21 mouse cellular contexts compared by ENCODE assay signal in the genomic region with DNA sequence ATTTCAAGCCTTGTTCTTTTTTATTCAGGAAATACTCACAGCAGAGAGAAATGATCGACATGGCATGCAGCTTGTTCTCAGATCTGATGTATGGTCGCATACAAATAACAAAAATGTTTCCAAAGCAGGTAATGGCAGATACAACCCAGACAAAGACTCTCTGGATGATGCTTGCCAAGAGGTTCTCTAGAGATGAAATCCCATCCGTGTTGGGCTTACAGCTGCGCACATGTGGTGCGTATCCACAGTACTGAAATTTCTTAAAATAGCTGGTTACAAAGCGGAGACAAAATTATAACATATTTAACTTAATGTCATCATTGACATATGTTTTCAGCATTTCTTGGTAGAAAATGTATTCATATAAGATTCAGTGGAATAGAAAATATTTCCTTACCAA. TPM values are rescaled to one million over a fixed set of nuclear protein-coding genes. Genes with fewer than 3 reads are reported as not detected.
DNase-seq lines count a peak whose midpoint lies in the region; ATAC-seq and TF ChIP-seq lines count a peak whose summit lies in the region.
"Had no signal": no experiment of that assay in that cellular context is flagged by ENCODE, and none has a peak within 500 bp of the region (broad histone marks: within the 10 kb centered on the region; RNA-seq: fewer than 3 reads in every experiment).

No protein-coding gene starts in this region.

- H3K27me3 ChIP-seq in embryonic facial prominence, embryonic 14.5 days (replicated peaks; ENCODE audit: control insufficient read depth, insufficient read depth, low read length), result no peaks in the 10 kb centered on the region
- H3K27me3 ChIP-seq in embryonic facial prominence, embryonic 10.5 days (replicated peaks; ENCODE audit: low read depth, poor library complexity, severe bottlenecking), result no peaks in the 10 kb centered on the region
- H3K27me3 ChIP-seq in heart, embryonic 10.5 days (ENCODE audit: insufficient read depth, poor library complexity, severe bottlenecking), result no peaks in the 10 kb centered on the region
- H3K27me3 ChIP-seq in limb, embryonic 14.5 days (ENCODE audit: control insufficient read depth, insufficient read depth, low read length), result no peaks in the 10 kb centered on the region
- H3K27me3 ChIP-seq in limb, embryonic 10.5 days (ENCODE audit: low read depth, poor library complexity, severe bottlenecking), result no peaks in the 10 kb centered on the region
- H3K27me3 ChIP-seq: CH12.LX had no signal

- no peak overlapping the region for H3K27ac ChIP-seq in embryonic facial prominence, embryonic 14.5 days (replicated peaks; ENCODE audit: low read depth, low read length)
- no peak overlapping the region for H3K27ac ChIP-seq in embryonic facial prominence, embryonic 10.5 days (replicated peaks)
- H3K27ac ChIP-seq in heart, embryonic 10.5 days, result no peak overlapping the region
- H3K27ac ChIP-seq in limb, embryonic 14.5 days (replicated peaks; ENCODE audit: low read depth, low read length), result no peak overlapping the region
- H3K27ac ChIP-seq in limb, embryonic 10.5 days, result no peak overlapping the region

- WGBS in embryonic facial prominence, embryonic 14.5 days, result 55% methylated on average over 6 of the region's 6 CpGs
- WGBS in embryonic facial prominence, embryonic 10.5 days, result 92% methylated on average over 6 of the region's 6 CpGs
- 87% methylated on average over 6 of the region's 6 CpGs for WGBS in heart, embryonic 10.5 days
- WGBS in limb, embryonic 14.5 days, result 84% methylated on average over 6 of the region's 6 CpGs
- WGBS in limb, embryonic 10.5 days, result 91% methylated on average over 6 of the region's 6 CpGs

- peak; percentile 83 for DNase-seq in embryonic facial prominence, embryonic 14.5 days (ENCODE audit: low spot score)
- no peak for DNase-seq in embryonic facial prominence, embryonic 10.5 days (ENCODE audit: low spot score)
- DNase-seq in heart, adult 11 months, result peak; percentile 35
- DNase-seq in heart, embryonic 10.5 days (ENCODE audit: low spot score), result no peak
- DNase-seq in limb, embryonic 14.5 days (ENCODE audit: low spot score), result peak; percentile 33
- no peak for DNase-seq in limb, embryonic 10.5 days (ENCODE audit: low spot score)
- DNase-seq: adrenal gland, adult 2 months; adrenal gland, adult 8-10 months; adrenal gland, postnatal 10 days; adrenal gland, postnatal 14 days; adrenal gland, postnatal 25 days; adrenal gland, postnatal 36 days; B cell, adult 2 months; cerebellum, adult 11 months; cerebellum, adult 11-12 months; cerebellum, adult 18-20 months had no signal

- peak; percentile 70; the same call in 1 of the 2 replicates for ATAC-seq in embryonic facial prominence, embryonic 14.5 days (ENCODE audit: low read depth)
- ATAC-seq in limb, embryonic 14.5 days (ENCODE audit: low FRiP score, low read depth), result no peak
- ATAC-seq: activated CD4-positive, CD25-positive, alpha-beta regulatory T cell, adult 4 months; CD4-positive, CD25-positive, alpha-beta regulatory T cell, adult 4 months; Patski had no signal

- no peaks in the 10 kb centered on the region for H3K9me3 ChIP-seq in embryonic facial prominence, embryonic 14.5 days (ENCODE audit: control insufficient read depth, low read length)
- no peaks in the 10 kb centered on the region for H3K9me3 ChIP-seq in embryonic facial prominence, embryonic 10.5 days
- no peaks in the 10 kb centered on the region for H3K9me3 ChIP-seq in heart, embryonic 10.5 days
- no peaks in the 10 kb centered on the region for H3K9me3 ChIP-seq in limb, embryonic 14.5 days (ENCODE audit: control insufficient read depth, low read length)
- H3K9me3 ChIP-seq in limb, embryonic 10.5 days (replicated peaks), result no peaks in the 10 kb centered on the region
- H3K9me3 ChIP-seq: G1E had no signal

- TF ChIP-seq POLR2A in limb, embryonic 14.5 days (IDR thresholded peaks at IDR 0.05; ENCODE audit: borderline replicate concordance, extremely low read depth, insufficient read depth, insufficient read length), result no peak

- H3K4me3 ChIP-seq in embryonic facial prominence, embryonic 14.5 days (ENCODE audit: low read depth, low read length), result no peak overlapping the region
- no peak overlapping the region for H3K4me3 ChIP-seq in embryonic facial prominence, embryonic 10.5 days
- no peak overlapping the region for H3K4me3 ChIP-seq in heart, embryonic 10.5 days
- no peak overlapping the region for H3K4me3 ChIP-seq in limb, embryonic 14.5 days (replicated peaks; ENCODE audit: low read length)
- H3K4me3 ChIP-seq in limb, embryonic 10.5 days, result no peak overlapping the region

- H3K4me2 ChIP-seq in embryonic facial prominence, embryonic 14.5 days (ENCODE audit: low read depth, low read length), result no peak overlapping the region
- no peak overlapping the region for H3K4me2 ChIP-seq in limb, embryonic 14.5 days (replicated peaks; ENCODE audit: low read depth, low read length, severe bottlenecking)

- no peaks in the 10 kb centered on the region for H3K4me1 ChIP-seq in embryonic facial prominence, embryonic 14.5 days (ENCODE audit: control insufficient read depth, insufficient read depth, low read length)
- no peaks in the 10 kb centered on the region for H3K4me1 ChIP-seq in embryonic facial prominence, embryonic 10.5 days
- H3K4me1 ChIP-seq in heart, embryonic 10.5 days, result no peaks in the 10 kb centered on the region
- H3K4me1 ChIP-seq in limb, embryonic 14.5 days (ENCODE audit: control insufficient read depth, insufficient read depth, low read length), result no peaks in the 10 kb centered on the region
- no peaks in the 10 kb centered on the region for H3K4me1 ChIP-seq in limb, embryonic 10.5 days

- no peak overlapping the region for H3K9ac ChIP-seq in embryonic facial prominence, embryonic 14.5 days (ENCODE audit: low read depth, low read length)
- no peak overlapping the region for H3K9ac ChIP-seq in limb, embryonic 14.5 days (ENCODE audit: low read depth, low read length, severe bottlenecking)

- no peaks in the 10 kb centered on the region for H3K36me3 ChIP-seq in embryonic facial prominence, embryonic 14.5 days (ENCODE audit: control insufficient read depth, insufficient read depth, low read length)
- no peaks in the 10 kb centered on the region for H3K36me3 ChIP-seq in embryonic facial prominence, embryonic 10.5 days (replicated peaks)
- no peaks in the 10 kb centered on the region for H3K36me3 ChIP-seq in heart, embryonic 10.5 days
- H3K36me3 ChIP-seq in limb, embryonic 14.5 days (ENCODE audit: control insufficient read depth, insufficient read depth, low read length), result no peaks in the 10 kb centered on the region
- H3K36me3 ChIP-seq in limb, embryonic 10.5 days, result no peaks in the 10 kb centered on the region
- H3K36me3 ChIP-seq: G1E had no signal

RNA-seq across cellular contexts. Expression of a gene that starts 22.8 kb away (rescaled TPM):
- 59.4 and 62.4 TPM in 2 replicates for polyA plus RNA-seq in embryonic facial prominence, embryonic 14.5 days (2014; fragmentation: Nextera tagmentation; extraction: Ambion mirVana)
- polyA plus RNA-seq in embryonic facial prominence, embryonic 10.5 days (2016; fragmentation: Nextera tagmentation; extraction: Ambion mirVana), result 45.3 and 48.4 TPM in 2 replicates
- polyA plus RNA-seq in heart, embryonic 10.5 days (2016; fragmentation: Nextera tagmentation; extraction: Ambion mirVana), result 88.6 and 129 TPM in 2 replicates
- 32.5 and 37.5 TPM in 2 replicates for polyA plus RNA-seq in limb, embryonic 14.5 days (2012; rRNA removed)
- 51.7 and 54.1 TPM in 2 replicates for polyA plus RNA-seq in limb, embryonic 14.5 days (2014; fragmentation: Nextera tagmentation; extraction: Ambion mirVana)
- 34.6 and 40.8 TPM in 2 replicates for polyA plus RNA-seq in limb, embryonic 10.5 days (2016; fragmentation: Nextera tagmentation; extraction: Ambion mirVana)

RNA-seq across cellular contexts. Expression of a gene that starts 23.2 kb away (rescaled TPM):
- polyA plus RNA-seq in embryonic facial prominence, embryonic 14.5 days (2014; fragmentation: Nextera tagmentation; extraction: Ambion mirVana), result 23.3 and 26.5 TPM in 2 replicates
- 33.0 and 34.4 TPM in 2 replicates for polyA plus RNA-seq in embryonic facial prominence, embryonic 10.5 days (2016; fragmentation: Nextera tagmentation; extraction: Ambion mirVana)
- polyA plus RNA-seq in heart, embryonic 10.5 days (2016; fragmentation: Nextera tagmentation; extraction: Ambion mirVana), result 24.0 and 25.1 TPM in 2 replicates
- 15.7 and 18.7 TPM in 2 replicates for polyA plus RNA-seq in limb, embryonic 14.5 days (2012; rRNA removed)
- polyA plus RNA-seq in limb, embryonic 14.5 days (2014; fragmentation: Nextera tagmentation; extraction: Ambion mirVana), result 24.7 and 26.8 TPM in 2 replicates
- polyA plus RNA-seq in limb, embryonic 10.5 days (2016; fragmentation: Nextera tagmentation; extraction: Ambion mirVana), result 30.8 and 33.4 TPM in 2 replicates

Comparison
In these comparisons a context has a peak if more than half of its experiments do, and no peak if none do; other contexts are left out.
1. DNase-seq: peak in embryonic facial prominence, embryonic 14.5 days (single experiment), heart, adult 11 months (single experiment) and limb, embryonic 14.5 days (single experiment); none in embryonic facial prominence, embryonic 10.5 days (single experiment), heart, embryonic 10.5 days (single experiment) and limb, embryonic 10.5 days (single experiment).